Mouse (Mus musculus) forebrain, embryonic 15.5 days (tissue): Measurements from ENCODE around the gene Car7. TPM values are rescaled to one million over a fixed set of nuclear protein-coding genes. Genes with fewer than 3 reads are reported as not detected.

Source experiments
- ATAC-seq: fragments of 200-750 bp; cut with Nextera tagmentation; replicated peaks from 2 replicates; pipeline ENCODE4 v1.8.0; 2017; ENCODE audit warnings: mild to moderate bottlenecking, moderate TSS enrichment, moderate library complexity
- H3K27ac ChIP-seq: fragments of 300-500 bp; sonication (generic); replicated peaks from 2 replicates; pipeline ENCODE4 v1.5.1; 2015; ENCODE audit warnings: mild to moderate bottlenecking, inconsistent platforms
- H3K27me3 ChIP-seq: fragments of 300-500 bp; sonication (generic); 2 replicates; pipeline ENCODE4 v1.6.1; 2015; ENCODE audit warnings: inconsistent platforms
- H3K36me3 ChIP-seq: fragments of 300-500 bp; sonication (generic); 2 replicates; pipeline ENCODE4 v1.6.1; 2015; ENCODE audit warnings: mild to moderate bottlenecking, inconsistent platforms
- H3K4me1 ChIP-seq: fragments of 300-500 bp; sonication (generic); 2 replicates; pipeline ENCODE4 v1.6.1; 2015; ENCODE audit warnings: inconsistent platforms
- H3K4me2 ChIP-seq: fragments of 300-500 bp; sonication (generic); replicated peaks from 2 replicates; pipeline ENCODE4 v1.6.1; 2015; ENCODE audit warnings: mild to moderate bottlenecking, inconsistent platforms
- H3K4me3 ChIP-seq: fragments of 300-500 bp; sonication (generic); 2 replicates; pipeline ENCODE4 v1.5.1; 2015; ENCODE audit warnings: mild to moderate bottlenecking, inconsistent platforms
- H3K9ac ChIP-seq: fragments of 300-500 bp; sonication (generic); replicated peaks from 2 replicates; pipeline ENCODE4 v1.6.1; 2015; ENCODE audit warnings: mild to moderate bottlenecking, inconsistent platforms
- H3K9me3 ChIP-seq: fragments of 300-500 bp; sonication (generic); 2 replicates; pipeline ENCODE4 v1.6.1; 2016; ENCODE audit warnings: inconsistent platforms
- WGBS: fragments of 180-500 bp; shearing (Covaris S2); methylation state at CpG from one replicate; pipeline ENCODE4 v1.1.7; 2015; ENCODE audit warnings: mixed read lengths; 5-methylcytosine and 5-hydroxymethylcytosine counted together
- polyA plus RNA-seq: library from polyadenylated mRNA; unstranded; fragments of >200 nt; fragmentation: Nextera tagmentation; extraction: Ambion mirVana; gene quantifications from 2 replicates; pipeline ENCODE4 v1.2.1, GENCODE M21; 2015

Gene Car7
- polyA plus RNA-seq, 1 experiment from 2014 or later: 1.7 TPM

DNA sequence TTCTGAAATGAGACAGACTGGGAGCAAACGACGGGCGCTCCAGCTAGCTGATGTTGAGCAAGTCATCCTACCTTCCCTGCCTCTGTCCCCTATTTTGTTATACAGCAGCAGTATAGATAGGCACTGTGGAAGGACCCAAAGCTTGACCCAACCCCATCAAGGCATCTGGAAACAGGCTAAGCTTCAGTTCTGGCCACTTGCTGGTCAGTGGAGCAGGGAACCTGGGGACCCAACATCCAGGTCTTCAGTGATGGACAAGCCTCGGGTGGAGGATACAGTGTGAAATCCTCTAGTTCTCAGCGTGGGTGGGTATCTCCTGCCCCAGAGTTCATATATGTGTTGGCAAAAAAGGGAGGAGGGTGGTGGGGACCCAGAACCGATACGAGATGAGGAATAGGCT is 5.7 kb downstream of the Car7 start:
- H3K36me3 ChIP-seq: no peaks in the 10 kb centered on the region
- 35% methylated on average over 7 of the region's 7 CpGs for WGBS

DNA sequence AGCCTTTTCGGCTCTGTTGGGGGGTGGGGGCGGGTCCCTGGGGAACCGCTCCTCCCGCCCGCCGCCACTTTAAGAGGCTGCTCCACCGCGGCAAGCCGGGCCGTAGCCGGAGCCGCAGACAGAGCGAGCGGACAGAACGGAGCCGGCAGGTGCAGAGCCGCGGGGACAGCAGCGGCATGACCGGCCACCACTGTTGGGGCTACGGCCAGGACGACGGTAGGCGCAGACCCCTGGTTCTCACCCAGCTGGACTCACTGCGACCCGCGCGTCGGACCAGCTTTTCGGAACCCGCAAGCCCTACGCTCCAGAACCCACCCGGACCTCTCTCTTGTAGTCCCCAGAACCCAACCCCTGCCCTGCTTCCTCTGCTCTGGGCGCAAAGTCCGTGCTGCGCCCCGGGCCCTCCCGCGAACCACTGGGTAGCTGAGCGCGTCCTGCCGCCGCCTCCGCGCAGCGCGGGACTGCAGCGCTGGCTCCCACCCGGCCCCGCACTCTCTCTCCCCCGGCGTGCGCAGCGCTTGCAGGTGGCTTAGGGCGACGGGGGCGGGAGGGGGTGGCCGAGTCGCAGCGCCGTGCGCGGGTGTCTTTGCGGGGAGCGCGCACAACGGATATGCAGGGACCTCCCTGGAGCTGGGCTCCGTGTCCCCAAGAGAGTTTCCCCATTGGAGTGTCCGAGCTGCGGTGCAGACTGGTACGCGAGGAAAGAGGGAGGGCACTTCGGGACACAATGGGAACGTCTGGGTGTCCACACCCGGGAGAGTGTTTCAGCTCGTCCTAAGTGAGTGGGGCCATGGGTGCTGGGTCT is 6.4 kb downstream of the Car7 start:
- WGBS: under 1% methylated on average over 76 of the region's 76 CpGs
- Histone ChIP-seq H3K4me1 (peaks cover 19% of the 10 kb centered on the region), H3K9me3 (no peaks in the 10 kb centered on the region), H3K27me3 (peaks cover 39% of the 10 kb centered on the region), H3K9ac (peak overlapping the region; percentile 39), H3K4me2 (peak overlapping the region; percentile 92), H3K4me3 (peak overlapping the region; percentile 51), H3K27ac (no peak overlapping the region), H3K36me3 (no peaks in the 10 kb centered on the region)
- peak; percentile 67 for ATAC-seq

More for the DNA sequence above, 5.7 kb downstream of the Car7 start:
- peaks cover 39% of the 10 kb centered on the region for H3K27me3 ChIP-seq
- H3K9ac ChIP-seq: peak overlapping the region; percentile 39; the same call in 1 of the 2 replicates
- no peaks in the 10 kb centered on the region for H3K9me3 ChIP-seq
- peak overlapping the region; percentile 92 for H3K4me2 ChIP-seq
- H3K4me1 ChIP-seq: peaks cover 21% of the 10 kb centered on the region
- peak overlapping the region; percentile 51 for H3K4me3 ChIP-seq
- no peak overlapping the region for H3K27ac ChIP-seq
- peak; percentile 14; the same call in 1 of the 2 replicates for ATAC-seq

DNA sequence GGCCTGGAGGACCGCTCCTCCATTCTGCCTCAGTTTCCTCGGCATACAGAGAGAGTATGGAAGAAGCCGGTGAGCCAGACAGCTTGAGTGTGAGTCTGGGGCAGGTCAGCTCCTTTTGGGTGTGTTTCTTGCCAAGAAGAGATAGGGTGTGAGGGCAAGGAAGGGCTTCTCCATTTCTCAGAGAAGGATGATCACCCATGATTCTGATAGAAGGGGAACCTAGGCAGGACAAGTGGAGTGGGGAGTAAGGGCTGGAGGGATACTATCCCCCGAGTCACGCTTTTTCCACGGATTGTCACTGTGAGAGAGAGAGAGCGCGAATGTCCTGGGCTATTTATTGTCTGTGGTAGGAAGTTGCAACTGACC is 7.0 kb downstream of the Car7 start:
- WGBS: 10% methylated on average over 8 of the region's 8 CpGs
- ATAC-seq: no peak
- Histone ChIP-seq H3K27ac (no peak overlapping the region), H3K4me3 (peak overlapping the region; percentile 51), H3K9me3 (no peaks in the 10 kb centered on the region), H3K4me1 (peaks cover 19% of the 10 kb centered on the region), H3K27me3 (peaks cover 39% of the 10 kb centered on the region), H3K4me2 (peak overlapping the region; percentile 92), H3K36me3 (no peaks in the 10 kb centered on the region), H3K9ac (peak overlapping the region; percentile 39; the same call in 1 of the 2 replicates)

DNA sequence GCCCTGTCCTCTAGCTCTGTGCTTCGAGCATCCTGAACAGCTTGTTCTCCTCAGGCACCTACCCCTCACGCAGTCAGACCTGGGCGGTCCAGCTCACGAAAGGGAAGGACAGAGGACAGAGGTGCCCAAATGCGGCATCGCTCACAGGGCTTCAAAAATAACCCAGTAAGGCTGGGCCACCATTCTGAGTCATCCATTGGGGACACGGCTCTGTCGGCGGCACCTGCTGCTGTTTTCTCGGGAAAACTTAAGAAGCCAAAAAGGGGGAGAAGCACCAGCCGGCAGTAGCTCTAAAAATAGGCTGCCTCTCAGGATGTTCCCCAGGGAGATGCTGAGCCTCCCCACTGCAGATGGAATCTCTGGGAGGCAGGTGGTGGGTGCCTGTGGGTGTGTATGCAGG is 7.7 kb downstream of the Car7 start:
- peaks cover 39% of the 10 kb centered on the region for H3K27me3 ChIP-seq
- WGBS: 7% methylated on average over 11 of the region's 11 CpGs
- ATAC-seq: no peak

DNA sequence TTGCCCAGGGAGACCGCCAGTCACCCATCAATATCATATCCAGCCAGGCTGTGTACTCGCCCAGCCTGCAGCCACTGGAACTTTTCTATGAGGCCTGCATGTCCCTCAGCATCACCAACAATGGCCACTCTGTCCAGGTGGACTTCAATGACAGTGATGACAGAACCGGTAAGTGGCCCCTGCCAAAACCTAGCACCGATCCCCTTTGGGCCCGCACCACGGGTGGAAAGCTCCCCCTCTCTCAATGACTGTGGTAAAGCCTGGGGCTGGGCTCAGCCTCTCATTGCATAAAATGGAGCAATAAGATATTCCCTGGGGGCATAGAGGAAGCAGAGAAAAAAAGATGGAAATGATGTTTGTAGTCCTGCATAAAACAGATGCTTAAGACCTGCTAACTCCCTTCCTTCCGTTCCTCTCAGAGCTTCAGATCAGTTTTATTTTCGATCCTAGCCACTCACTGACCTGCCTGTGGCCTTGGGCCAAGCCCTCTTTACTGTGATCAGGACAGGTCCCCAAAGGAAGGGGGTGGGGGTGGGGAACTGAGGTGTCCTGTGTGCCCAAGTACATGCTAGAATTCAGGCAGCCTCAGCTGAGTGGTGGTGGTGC is 9.1 kb downstream of the Car7 start:
- WGBS: 88% methylated on average over 8 of the region's 8 CpGs
- no peak overlapping the region for H3K4me2 ChIP-seq
- peaks cover 19% of the 10 kb centered on the region for H3K4me1 ChIP-seq
- no peak overlapping the region for H3K27ac ChIP-seq
- no peak overlapping the region for H3K9ac ChIP-seq
- ATAC-seq: no peak
- H3K36me3 ChIP-seq: no peaks in the 10 kb centered on the region
- H3K27me3 ChIP-seq: peaks cover 39% of the 10 kb centered on the region
- H3K4me3 ChIP-seq: no peak overlapping the region
- H3K9me3 ChIP-seq: no peaks in the 10 kb centered on the region

More for the DNA sequence above, 7.7 kb downstream of the Car7 start:
- H3K27ac ChIP-seq: no peak overlapping the region
- no peaks in the 10 kb centered on the region for H3K36me3 ChIP-seq
- peaks cover 19% of the 10 kb centered on the region for H3K4me1 ChIP-seq
- H3K9me3 ChIP-seq: no peaks in the 10 kb centered on the region
- 0 out of 2 replicates have a peak overlapping the region, but pooled peaks have one; percentile 92 for H3K4me2 ChIP-seq
- H3K9ac ChIP-seq: no peak overlapping the region
- no peak overlapping the region for H3K4me3 ChIP-seq

DNA sequence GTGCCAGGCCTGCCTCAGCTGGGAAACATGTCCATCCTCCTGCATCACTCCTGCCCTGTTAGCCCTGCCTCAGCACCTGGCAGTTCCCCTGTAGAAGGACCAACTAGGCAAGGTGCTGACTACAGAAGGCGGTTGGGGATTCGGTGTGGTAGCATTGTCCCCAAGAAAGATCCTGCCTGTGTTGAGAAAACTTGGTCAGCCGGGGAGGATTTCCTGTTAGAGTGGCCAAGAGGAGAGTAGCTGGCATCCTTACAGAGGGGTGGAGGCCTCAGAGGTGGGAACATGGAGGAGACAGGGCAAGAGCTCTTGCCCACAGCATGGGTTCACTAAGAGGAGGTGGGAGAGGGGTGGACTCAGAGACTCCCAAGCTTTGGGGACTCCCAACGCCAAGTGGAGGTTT is 20.7 kb downstream of the Car7 start:
- no peak overlapping the region for H3K4me2 ChIP-seq
- no peak for ATAC-seq
- no peaks in the 10 kb centered on the region for H3K27me3 ChIP-seq
- WGBS: 90% methylated on average over 4 of the region's 4 CpGs
- no peaks in the 10 kb centered on the region for H3K36me3 ChIP-seq
- no peak overlapping the region for H3K4me3 ChIP-seq
- H3K9ac ChIP-seq: no peak overlapping the region
- no peaks in the 10 kb centered on the region for H3K9me3 ChIP-seq
- no peak overlapping the region for H3K27ac ChIP-seq
- no peaks in the 10 kb centered on the region for H3K4me1 ChIP-seq

DNA sequence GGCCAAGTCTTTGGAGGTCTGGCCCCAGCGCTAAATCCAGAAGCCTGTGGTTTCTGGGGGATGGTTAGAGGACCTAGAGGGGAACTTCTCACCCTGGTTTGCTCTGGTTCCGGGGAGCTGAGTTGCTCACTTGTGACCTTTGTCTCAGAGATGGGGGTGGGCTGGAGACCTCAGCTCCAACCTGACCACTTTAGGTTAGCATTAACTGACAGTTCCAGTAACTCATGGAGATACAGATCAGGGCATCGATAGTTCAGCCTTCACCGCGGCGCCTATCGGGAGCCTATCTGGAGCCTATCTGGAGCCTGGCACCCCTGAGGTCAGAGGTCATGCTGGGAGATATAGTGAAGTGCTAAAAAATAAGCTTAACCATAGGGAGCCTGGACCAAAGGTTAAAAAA is 22.7 kb downstream of the Car7 start:
- H3K36me3 ChIP-seq: no peaks in the 10 kb centered on the region
- ATAC-seq: no peak
- no peaks in the 10 kb centered on the region for H3K4me1 ChIP-seq
- H3K27ac ChIP-seq: no peak overlapping the region
- WGBS: 87% methylated on average over 7 of the region's 7 CpGs
- H3K27me3 ChIP-seq: no peaks in the 10 kb centered on the region
- no peak overlapping the region for H3K4me3 ChIP-seq
- no peak overlapping the region for H3K4me2 ChIP-seq
- H3K9me3 ChIP-seq: no peaks in the 10 kb centered on the region
- no peak overlapping the region for H3K9ac ChIP-seq

DNA sequence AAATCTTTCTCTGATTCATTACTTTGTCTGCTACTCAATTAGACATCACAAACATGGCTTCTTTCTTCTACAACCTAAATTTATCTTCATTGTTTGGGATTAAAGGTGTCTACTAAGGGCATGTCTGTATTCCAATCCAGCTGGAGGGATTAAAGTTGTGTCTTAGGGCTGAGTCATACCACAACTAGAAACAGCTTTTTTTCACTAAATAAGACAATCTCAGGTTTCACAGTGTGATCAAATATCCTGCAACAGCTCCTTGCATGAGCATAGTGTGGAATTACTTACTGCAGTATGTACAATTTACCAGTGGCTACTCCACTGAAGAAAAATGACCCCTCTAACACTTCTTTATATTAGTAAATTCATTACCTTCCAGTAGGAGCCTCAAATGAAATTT is 26.2 kb downstream of the Car7 start:
- no peak for ATAC-seq
- Histone ChIP-seq H3K4me1 (no peaks in the 10 kb centered on the region), H3K36me3 (no peaks in the 10 kb centered on the region)

DNA sequence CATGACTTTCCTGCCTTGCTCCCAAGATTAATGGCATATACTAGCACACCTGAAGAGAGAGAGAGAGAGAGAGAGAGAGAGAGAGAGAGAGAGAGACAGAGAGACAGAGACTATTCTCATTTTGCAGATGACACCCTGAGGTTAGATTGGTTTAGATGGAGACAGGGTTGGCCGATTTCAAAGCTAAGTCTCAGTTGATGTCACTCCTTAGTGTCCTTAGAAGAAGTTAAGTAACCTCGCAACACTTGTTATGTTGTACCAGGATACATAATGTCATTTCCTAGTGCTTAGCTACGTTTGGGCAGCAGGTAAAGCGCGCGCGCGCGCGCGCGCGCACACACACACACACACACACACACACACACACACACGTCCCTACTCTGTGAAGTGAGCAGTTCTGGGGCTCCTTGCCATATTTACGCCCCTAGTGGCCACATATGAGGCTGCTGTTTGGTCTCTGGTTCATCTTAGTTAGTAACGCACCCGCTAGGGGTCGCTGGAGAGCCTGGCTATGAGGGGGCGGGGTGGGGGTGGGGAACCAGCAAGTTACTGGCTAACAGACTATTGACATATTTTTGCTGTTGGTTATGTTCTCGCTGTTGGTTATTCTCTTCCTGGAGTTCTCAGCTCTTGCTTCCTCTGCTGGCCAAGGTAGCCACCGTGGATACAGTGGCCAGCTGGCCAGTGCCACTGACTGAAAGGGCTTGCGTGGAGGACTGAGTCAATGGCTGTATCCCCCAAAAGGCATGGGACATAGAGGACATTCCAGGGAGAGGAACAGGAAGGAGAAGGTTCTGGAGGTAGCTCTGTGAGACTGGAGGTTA is 30.4 kb downstream of the Car7 start:
- no peaks in the 10 kb centered on the region for H3K9me3 ChIP-seq
- no peaks in the 10 kb centered on the region for H3K27me3 ChIP-seq
- H3K4me2 ChIP-seq: no peak overlapping the region
- H3K4me3 ChIP-seq: no peak overlapping the region
- 18% methylated on average over 22 of the region's 22 CpGs for WGBS
- H3K27ac ChIP-seq: no peak overlapping the region
- no peaks in the 10 kb centered on the region for H3K4me1 ChIP-seq
- peak; percentile 81 for ATAC-seq
- no peaks in the 10 kb centered on the region for H3K36me3 ChIP-seq
- H3K9ac ChIP-seq: no peak overlapping the region

More for the DNA sequence above, 26.2 kb downstream of the Car7 start:
- Histone ChIP-seq H3K27ac (no peak overlapping the region), H3K4me3 (no peak overlapping the region), H3K9me3 (no peaks in the 10 kb centered on the region), H3K27me3 (no peaks in the 10 kb centered on the region), H3K9ac (no peak overlapping the region), H3K4me2 (no peak overlapping the region)

DNA sequence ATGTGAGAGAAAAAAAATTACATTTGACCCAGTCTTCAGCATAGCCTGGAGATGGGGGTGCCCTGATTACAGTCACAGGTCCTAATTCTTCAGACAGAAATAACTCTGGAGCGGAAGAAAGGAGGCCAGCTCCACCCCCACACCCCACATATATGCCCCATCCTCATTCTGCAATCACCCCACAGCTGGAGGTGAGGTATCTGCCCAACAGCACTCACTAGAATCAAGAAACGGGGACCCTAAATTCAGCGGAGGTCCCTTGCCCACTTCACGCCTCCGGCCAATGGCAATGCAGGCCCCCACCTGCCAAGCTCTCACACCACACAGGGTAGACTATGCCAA is 30.9 kb downstream of the Car7 start:
- Histone ChIP-seq H3K4me3 (no peak overlapping the region), H3K4me2 (no peak overlapping the region), H3K36me3 (no peaks in the 10 kb centered on the region), H3K9ac (no peak overlapping the region), H3K27ac (no peak overlapping the region), H3K4me1 (no peaks in the 10 kb centered on the region), H3K27me3 (no peaks in the 10 kb centered on the region), H3K9me3 (no peaks in the 10 kb centered on the region)
- peak; percentile 53 for ATAC-seq
- 97% methylated on average over 5 of the region's 5 CpGs for whole genome bisulfite sequencing

DNA sequence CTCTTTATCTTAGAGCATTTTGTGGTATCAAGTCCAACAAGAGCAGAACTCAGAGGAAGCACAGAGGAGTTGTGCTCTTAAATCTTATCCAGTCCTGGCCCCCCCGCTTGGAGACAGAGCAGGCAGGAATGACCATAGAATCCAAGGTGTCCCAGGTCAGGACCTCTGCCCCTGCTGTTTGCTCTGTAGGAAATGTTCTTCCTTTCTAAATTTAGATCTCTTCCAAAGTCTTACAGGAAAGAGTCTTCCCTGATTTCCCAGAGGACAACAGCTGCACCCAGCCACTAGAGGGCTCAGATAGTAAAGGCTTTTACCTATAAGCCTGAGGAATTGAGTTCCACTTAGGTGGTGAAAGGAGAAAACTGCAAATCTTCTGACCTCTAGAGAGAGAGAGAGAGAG is 35.1 kb downstream of the Car7 start:
- WGBS: 59% methylated on average over 1 of the region's 1 CpGs
- Histone ChIP-seq H3K9me3 (no peaks in the 10 kb centered on the region), H3K27ac (no peak overlapping the region), H3K9ac (no peak overlapping the region), H3K27me3 (no peaks in the 10 kb centered on the region), H3K4me2 (no peak overlapping the region), H3K4me1 (peaks cover 4% of the 10 kb centered on the region), H3K36me3 (no peaks in the 10 kb centered on the region), H3K4me3 (no peak overlapping the region)
- no peak for ATAC-seq
